Mouse (Mus musculus) adrenal gland, postnatal 4 days (tissue): ENCODE measurements around the gene Nfkbib. TPM values are rescaled to one million over a fixed set of nuclear protein-coding genes. Genes with fewer than 3 reads are reported as not detected.

Experiments used
- DNase-seq, 2 experiments: peaks; one replicate each; pipeline ENCODE4 v3.0.0; 2021 to 2022; ENCODE audit warnings: low spot score in 2 of 2, mixed read lengths in 2 of 2
- total RNA-seq, 2 experiments: library from RNA; stranded (reverse); gene quantifications; 2 replicates each; pipeline ENCODE4 v1.2.3; 2021

The Nfkbib gene
- total RNA-seq, 2 experiments from 2014 or later = 24.6 to 27.3 TPM

DNA sequence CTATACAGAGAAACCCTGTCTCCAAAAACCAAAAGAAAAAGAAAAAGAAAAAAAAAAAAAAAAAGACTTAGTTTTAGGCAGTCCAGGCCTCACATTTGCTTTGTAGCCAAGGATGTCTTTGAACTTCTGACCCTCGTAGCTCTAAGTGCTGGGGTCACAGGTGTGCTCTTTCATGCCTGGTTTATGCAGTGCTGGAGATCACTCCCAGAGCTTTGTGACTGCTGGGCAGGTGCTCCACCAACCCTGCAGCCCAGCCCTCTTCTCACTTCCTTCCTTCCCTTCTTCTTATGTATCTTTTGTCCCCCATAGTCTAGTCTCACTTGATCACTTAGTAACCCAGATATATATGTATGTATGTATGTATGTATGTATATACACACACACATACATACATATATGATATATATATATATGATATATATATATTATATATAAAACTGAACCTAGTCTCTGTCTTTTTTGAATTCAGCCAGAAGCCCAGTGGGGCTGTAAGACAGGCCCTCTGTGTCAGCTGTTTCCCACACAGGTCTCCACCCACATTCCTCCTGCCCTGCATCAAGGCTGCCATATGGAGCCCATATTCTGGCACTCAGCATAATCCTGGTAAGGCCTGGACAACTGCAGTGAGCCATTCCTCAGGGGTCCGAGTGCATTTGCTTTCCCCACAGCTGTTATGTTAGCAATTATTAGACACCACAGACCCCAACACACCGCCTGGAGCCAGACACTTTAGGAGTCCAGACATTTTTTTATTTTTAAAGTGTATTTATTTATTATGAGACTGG is 46.4 kb downstream of the Nfkbib start:
- no peak for DNase-seq

DNA sequence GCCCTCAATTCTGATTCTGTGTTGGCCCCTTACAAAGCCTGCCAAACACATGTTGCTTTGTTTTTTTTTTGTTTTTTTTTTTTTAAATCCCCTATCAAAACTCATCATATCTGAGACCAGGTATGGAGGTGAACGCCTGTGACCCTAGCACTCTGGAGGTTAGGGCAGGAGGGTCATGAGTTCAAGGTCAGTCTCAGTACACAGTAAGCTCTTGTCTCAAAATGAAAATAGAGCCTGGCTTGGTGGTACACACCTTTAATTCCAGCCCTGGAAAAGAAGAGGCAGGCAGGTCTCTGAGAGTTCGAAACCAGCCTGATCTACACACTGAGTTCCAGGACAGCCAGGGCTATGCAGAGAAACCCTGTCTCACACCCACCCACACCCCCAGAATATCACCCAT is 47.7 kb downstream of the Nfkbib start:
- no peak for DNase-seq

DNA sequence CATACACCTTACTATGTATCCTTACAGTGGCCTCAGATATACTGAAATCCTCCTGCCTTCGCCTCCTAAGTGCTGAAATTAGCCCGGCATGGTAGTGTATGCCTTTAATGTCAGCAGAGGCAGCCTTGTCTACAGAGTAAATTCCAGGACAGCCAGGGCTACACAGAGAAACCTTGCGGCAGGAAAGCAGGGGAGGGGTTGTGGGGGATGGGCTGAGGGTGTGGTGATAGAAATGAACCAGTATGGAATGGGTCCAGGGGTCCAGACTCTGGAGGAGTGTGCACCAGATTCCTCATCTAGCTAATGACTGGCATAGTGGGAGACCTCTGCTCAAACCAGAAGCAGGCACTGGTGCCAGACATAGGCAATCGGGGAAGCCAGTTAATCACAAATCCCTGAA is 48.2 kb downstream of the Nfkbib start:
- DNase-seq = no peak

DNA sequence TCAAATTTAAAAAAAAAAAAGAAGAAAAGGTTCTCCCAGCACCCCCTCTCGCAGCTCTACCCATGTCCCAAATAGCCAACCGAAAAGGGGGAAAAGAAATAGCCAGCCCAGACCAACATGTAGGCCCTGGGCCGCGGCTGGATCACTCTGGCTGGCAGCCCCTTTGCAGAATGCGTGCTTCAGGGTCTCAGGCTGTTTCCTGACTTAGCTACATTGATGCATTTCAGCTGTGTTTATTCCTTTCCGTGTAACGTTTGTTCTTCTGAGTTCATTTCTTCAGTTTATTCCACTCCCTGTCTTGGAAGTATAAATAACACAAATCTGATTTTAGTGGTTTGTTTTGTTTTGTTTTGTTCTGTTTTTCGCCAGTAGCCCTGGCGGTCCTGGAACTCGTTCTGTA is 49.6 kb downstream of the Nfkbib start:
- DNase-seq = no peak

DNA sequence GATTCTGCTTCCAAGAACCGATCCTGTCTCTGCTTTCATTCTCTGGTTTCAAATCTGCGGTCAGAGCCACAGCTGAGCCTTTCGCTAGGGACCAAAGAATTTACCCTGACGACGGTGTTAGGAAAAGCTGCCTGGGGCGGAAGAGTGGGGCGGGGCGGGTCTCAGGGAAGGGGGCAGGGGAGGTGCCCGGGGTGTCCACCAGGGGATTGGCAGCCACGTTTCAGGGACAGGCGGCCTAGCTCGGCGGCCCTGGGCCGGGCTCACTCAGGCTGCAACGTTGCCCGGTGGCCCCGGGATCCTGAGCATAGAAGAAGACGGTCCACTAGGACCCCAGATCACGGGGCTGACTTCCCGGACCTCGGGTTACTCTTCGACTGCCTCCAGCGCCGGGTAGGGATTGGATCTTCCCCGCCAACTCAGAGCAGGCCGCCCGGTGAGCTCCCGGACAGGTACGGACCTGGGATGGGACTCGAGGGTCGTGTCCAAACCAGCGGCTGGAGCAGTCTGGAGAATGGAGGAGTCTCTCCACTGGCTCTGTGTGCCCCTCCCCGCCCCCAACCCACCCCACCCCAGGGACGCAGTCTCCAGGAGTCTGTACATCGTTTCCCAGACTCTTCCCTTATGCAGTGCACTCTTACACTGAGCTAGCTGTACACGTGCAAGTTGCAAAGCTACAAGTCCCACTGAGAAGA is 50.6 kb downstream of the Nfkbib start, which contains the start of gene Fbxo17:
Gene Fbxo17 (plus strand): TSS at position 215 of the 692 bp plus-strand sequence.
- peak in 1 of 2 experiments; percentile 54 for DNase-seq

DNA sequence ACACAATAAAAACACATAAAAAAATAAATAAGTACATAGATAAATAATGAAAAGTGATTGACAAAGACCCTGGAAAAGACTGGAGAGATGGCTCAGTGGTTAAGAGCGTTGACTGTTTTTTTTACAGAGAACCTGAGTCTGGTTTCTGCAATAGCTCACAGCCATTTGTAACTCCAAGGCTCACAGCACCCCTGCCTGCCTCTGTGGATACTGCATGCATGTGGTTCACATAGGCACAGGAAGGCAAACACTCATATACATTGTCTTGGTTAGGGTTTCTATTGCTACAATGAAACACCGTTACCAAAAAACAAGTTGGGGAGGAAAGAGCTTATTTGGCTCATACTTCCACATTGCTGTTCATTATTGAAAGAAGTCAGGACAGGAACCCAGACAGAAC is 51.7 kb downstream of the Nfkbib start:
- DNase-seq = no peak

DNA sequence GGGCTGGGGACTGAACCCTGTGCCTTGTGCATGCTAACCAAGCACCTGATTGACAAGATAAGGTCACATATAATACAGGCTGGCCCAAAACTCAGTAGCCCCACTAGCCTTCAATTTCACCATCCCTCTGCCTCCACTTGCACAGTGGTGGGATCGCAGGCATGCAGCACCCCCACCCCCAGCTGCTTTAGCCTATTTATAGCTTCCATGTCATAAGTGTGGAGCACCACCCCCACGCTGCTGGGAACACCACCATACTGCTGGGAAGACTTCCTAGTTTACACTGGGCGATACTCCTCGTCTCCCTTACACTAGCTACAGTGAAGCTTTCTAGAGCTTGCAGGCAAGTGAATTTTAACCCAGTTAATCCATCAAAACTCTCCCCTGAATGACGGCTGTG is 52.6 kb downstream of the Nfkbib start:
- DNase-seq = no peak

DNA sequence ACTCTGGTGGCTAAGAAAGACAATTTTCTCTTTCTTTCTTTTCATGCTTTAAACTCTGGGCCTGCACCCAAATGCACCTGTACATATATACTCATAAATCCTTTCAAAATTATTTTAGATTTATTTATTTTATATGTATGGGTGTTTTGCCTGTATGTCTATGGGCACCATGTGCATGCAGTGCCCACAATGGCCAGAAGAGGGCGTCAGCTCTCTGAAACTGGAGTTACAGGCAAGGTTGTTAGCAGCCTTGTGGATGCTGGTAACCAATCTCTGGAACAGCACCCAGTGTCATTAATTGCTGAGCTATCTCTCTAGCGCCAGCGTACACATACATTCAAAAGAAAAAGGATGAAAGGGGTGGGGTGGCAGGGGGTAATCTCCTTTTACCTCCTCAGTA is 56.4 kb downstream of the Nfkbib start:
- DNase-seq = no peak

DNA sequence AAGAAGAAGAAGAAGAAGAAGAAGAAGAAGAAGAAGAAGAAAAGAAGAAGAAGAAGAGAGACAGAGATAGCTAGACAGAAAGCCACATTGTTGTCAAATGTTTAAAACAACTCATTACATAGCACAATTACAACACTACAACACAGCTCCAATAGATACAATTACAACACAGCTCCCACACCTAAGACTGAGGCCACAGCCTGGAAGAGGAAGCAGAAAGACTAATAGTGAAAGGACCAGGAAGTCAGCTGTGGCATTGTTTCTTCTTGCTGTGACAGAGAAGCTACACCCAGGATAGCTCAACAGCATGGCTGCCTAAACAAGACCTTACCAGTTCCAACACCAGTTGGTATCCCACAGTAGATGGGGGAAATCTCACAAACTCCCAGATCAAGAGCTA is 57.9 kb downstream of the Nfkbib start:
- no peak for DNase-seq

Other genes starting within 250 kb of the Nfkbib start
- not detected for gene Ifnl3, start 244.7 kb downstream of the Nfkbib start, total RNA-seq
- 100 to 1,000 TPM in 1 of 2 experiments, not detected in 1; 117 TPM for gene Sycn, start 226.6 kb downstream of the Nfkbib start, total RNA-seq
- gene Nccrp1, start 220.3 kb downstream of the Nfkbib start, total RNA-seq = not detected
- 10 to 100 TPM; 56.0 to 59.0 TPM for gene Samd4b, start 169.4 kb downstream of the Nfkbib start, total RNA-seq
- 10 to 100 TPM; 32.0 to 36.6 TPM for gene Pak4, start 169.3 kb downstream of the Nfkbib start, total RNA-seq
- not detected for gene Acp7, start 136.2 kb downstream of the Nfkbib start, total RNA-seq
- gene Fbxo27, start 74.7 kb downstream of the Nfkbib start, total RNA-seq = 1 to 10 TPM; 2.8 to 4.6 TPM
- 10 to 100 TPM; 10.1 to 10.6 TPM for gene Fbxo17, start 50.7 kb downstream of the Nfkbib start, total RNA-seq
- gene Mrps12, start 25.7 kb downstream of the Nfkbib start, total RNA-seq = 10 to 100 TPM; 59.7 to 63.5 TPM
- gene Sars2, start 25.5 kb downstream of the Nfkbib start, total RNA-seq = 10 to 100 TPM; 25.0 to 27.0 TPM
- gene Ccer2, start 11.3 kb downstream of the Nfkbib start, total RNA-seq = not detected
- 10 to 100 TPM; 62.8 to 66.2 TPM for gene Sirt2, start 777 bp downstream of the Nfkbib start, total RNA-seq
- gene Rinl, start 21.5 kb upstream of the Nfkbib start, total RNA-seq = 1 to 10 TPM; 2.2 to 4.2 TPM
- 100 to 1,000 TPM; 722 to 725 TPM for gene Hnrnpl, start 41.0 kb upstream of the Nfkbib start, total RNA-seq
- gene Ech1, start 57.7 kb upstream of the Nfkbib start, total RNA-seq = 100 to 1,000 TPM; 327 to 392 TPM
- 10 to 100 TPM; 29.2 to 33.2 TPM for gene Lgals4, start 66.3 kb upstream of the Nfkbib start, total RNA-seq
- gene Lgals7, start 96.3 kb upstream of the Nfkbib start, total RNA-seq = 1 to 10 TPM; 3.9 TPM
- under 1 TPM; 0.11 to 0.17 TPM for gene Capn12, start 113.9 kb upstream of the Nfkbib start, total RNA-seq
- 100 to 1,000 TPM; 220 to 242 TPM for gene Actn4, start 194.8 kb upstream of the Nfkbib start, total RNA-seq
- gene Eif3k, start 214.4 kb upstream of the Nfkbib start, total RNA-seq = 100 to 1,000 TPM; 308 to 312 TPM
- 1 to 10 TPM; 2.5 to 3.6 TPM for gene Map4k1, start 214.5 kb upstream of the Nfkbib start, total RNA-seq